Mouse (Mus musculus) small intestine, adult 2 months (tissue): ENCODE measurements around the gene Eri3. TPM values are rescaled to one million over a fixed set of nuclear protein-coding genes. Genes with fewer than 3 reads are reported as not detected.

Experiments used
- H3K27ac ChIP-seq: fragments of 200-500 bp; 2 replicates; pipeline ENCODE4 v1.5.1; 2012; ENCODE audit warnings: low read depth, low read length, control low read depth, inconsistent platforms; ENCODE audit not compliant: insufficient read depth
- H3K27me3 ChIP-seq: fragments of 200-500 bp; 2 replicates; pipeline ENCODE4 v1.6.1; 2012; ENCODE audit warnings: mild to moderate bottlenecking, moderate library complexity, low read length, inconsistent platforms; ENCODE audit not compliant: control insufficient read depth, insufficient read depth
- H3K36me3 ChIP-seq: fragments of 200-500 bp; 2 replicates; pipeline ENCODE4 v1.6.1; 2012; ENCODE audit warnings: mild to moderate bottlenecking, low read length, control low read depth, inconsistent platforms; ENCODE audit not compliant: control insufficient read depth, insufficient read depth
- H3K4me1 ChIP-seq: fragments of 200-500 bp; 2 replicates; pipeline ENCODE4 v1.6.1; 2012; ENCODE audit warnings: low read length, inconsistent platforms, mixed read lengths; ENCODE audit not compliant: control insufficient read depth, insufficient read depth, insufficient read length
- H3K4me3 ChIP-seq: fragments of 200-500 bp; 2 replicates; pipeline ENCODE4 v1.5.1; 2012; ENCODE audit warnings: low read depth, mild to moderate bottlenecking, control low read depth, inconsistent platforms, low read length, moderate library complexity
- CTCF ChIP-seq: fragments of 200-500 bp; IDR thresholded peaks from 2 replicates; pipeline ENCODE4 v1.5.1; 2012; ENCODE audit warnings: low read depth, mild to moderate bottlenecking, control low read depth, inconsistent platforms, low read length, moderate library complexity, mixed read lengths; ENCODE audit not compliant: insufficient replicate concordance, insufficient read length; ENCODE audit errors: extremely low read depth
- POLR2A ChIP-seq: fragments of 200-500 bp; IDR thresholded peaks from 2 replicates; pipeline ENCODE4 v1.6.1; 2012; ENCODE audit warnings: low read depth, mild to moderate bottlenecking, control low read depth, inconsistent platforms, low read length, moderate library complexity
- WGBS: fragments of 180-500 bp; shearing (Covaris S2); methylation state at CpG from one replicate; pipeline ENCODE4 v1.1.7; 2018; 5-methylcytosine and 5-hydroxymethylcytosine counted together
- polyA plus RNA-seq: library from polyadenylated mRNA; depleted of rRNA; stranded (reverse); fragments of >200 nt; gene quantifications from 2 replicates; pipeline ENCODE4 v1.2.3, GENCODE M21; 2012

Eri3 gene
- polyA plus RNA-seq, 1 experiment = 59.2 TPM

GRCm38 (mm10) chr4:117581626-117582025 lies 31.5 kb downstream of the Eri3 start:
- Histone ChIP-seq H3K27me3 (no peaks in the 10 kb centered on the region), H3K4me3 (no peak overlapping the region), H3K4me1 (peaks cover 5% of the 10 kb centered on the region), H3K36me3 (peaks cover 19% of the 10 kb centered on the region), H3K27ac (no peak overlapping the region)
- TF ChIP-seq POLR2A (no peak), CTCF (no peak)
- 87% methylated on average over 9 of the region's 9 CpGs for WGBS

- no peak overlapping the region for H3K4me3 ChIP-seq
- no peak for TF ChIP-seq CTCF
- TF ChIP-seq POLR2A = no peak
- peaks cover 23% of the 10 kb centered on the region for H3K36me3 ChIP-seq
- 47% methylated on average over 2 of the region's 2 CpGs for WGBS
- no peak overlapping the region for H3K27ac ChIP-seq
- no peaks in the 10 kb centered on the region for H3K27me3 ChIP-seq
- H3K4me1 ChIP-seq = peaks cover 11% of the 10 kb centered on the region
These were observed 35.8 kb downstream of the Eri3 start for GRCm38 (mm10) chr4:117585995-117586394.

DNA sequence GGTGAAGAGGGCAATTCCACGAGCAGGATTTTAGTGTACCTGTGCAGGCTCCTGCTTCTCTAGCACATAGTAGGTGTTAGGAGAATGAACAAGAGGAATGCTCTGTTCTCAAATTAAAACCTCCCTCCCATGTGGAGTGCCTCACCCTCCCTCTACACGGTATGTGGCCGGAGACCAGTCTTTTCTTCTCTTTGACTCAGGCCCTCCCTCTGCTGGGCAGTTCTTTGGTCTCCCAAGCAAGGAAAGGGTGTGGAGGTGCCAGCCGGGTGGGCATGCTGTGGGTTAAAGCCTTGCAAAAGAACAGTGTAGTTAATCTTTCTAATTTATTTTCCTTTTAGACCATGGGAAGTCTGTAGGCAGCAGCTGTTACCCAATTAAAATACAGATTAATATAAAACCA lies 37.3 kb downstream of the Eri3 start:
- peak; percentile 30; the same call in 1 of the 2 replicates for TF ChIP-seq CTCF
- no peak for TF ChIP-seq POLR2A
- Histone ChIP-seq H3K27ac (no peak overlapping the region), H3K4me3 (no peak overlapping the region), H3K27me3 (no peaks in the 10 kb centered on the region), H3K36me3 (peaks cover 26% of the 10 kb centered on the region), H3K4me1 (peaks cover 11% of the 10 kb centered on the region)
- 58% methylated on average over 4 of the region's 4 CpGs for WGBS

DNA sequence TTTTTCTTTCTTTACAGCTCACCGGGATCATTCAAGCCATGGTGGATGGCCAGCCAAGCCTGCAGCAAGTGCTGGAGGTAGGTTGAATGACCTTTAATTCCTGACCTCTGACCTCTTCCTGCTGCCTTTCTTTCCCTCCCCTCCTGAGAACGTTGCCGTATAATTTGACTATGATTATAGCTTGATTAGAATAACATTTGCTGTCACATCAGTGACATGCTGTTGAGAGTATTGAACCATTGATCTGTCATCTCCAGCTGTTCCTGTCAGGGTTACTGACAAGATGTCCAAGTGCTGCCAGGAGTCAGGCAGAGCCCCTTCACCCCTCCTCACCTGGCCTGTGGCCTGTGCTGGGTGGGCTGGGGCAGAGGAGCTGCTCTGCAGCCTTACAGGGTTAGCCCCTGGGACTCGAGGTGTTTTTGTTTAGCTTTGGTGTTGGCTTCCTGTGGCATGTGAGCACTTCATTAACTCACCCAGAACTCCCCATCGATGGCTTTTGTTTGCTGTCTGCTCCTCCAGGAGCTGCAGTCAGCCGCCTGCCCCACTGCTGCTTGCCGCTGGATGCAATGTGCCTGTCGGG lies 39.0 kb downstream of the Eri3 start:
- Histone ChIP-seq H3K4me1 (peaks cover 11% of the 10 kb centered on the region), H3K4me3 (no peak overlapping the region), H3K27ac (no peak overlapping the region), H3K36me3 (peaks cover 22% of the 10 kb centered on the region), H3K27me3 (no peaks in the 10 kb centered on the region)
- TF ChIP-seq CTCF (no peak), POLR2A (no peak)
- 46% methylated on average over 8 of the region's 8 CpGs for WGBS

DNA sequence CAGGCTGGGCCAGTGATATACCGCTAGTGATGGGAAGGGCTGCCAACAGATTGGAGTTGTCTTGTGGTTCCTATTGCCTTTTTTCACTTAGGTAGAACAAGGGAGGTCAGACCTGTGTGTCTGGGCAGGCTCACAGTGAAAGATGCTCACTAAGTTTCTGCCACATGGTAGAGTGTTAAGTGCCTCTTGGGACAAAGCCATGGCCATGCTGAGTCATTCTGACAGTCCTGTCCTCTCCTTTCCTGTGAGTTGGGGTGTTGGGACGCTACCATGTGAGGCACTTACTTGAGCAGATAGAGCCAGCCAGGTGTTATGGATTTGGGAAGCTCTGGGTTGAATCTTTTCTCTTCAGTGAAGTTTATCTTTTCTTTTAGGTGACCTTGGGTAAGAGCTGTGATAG lies 40.6 kb downstream of the Eri3 start:
- 90% methylated on average over 2 of the region's 2 CpGs for WGBS
- Histone ChIP-seq H3K36me3 (peaks cover 18% of the 10 kb centered on the region), H3K4me3 (no peak overlapping the region), H3K4me1 (peaks cover 11% of the 10 kb centered on the region), H3K27ac (no peak overlapping the region), H3K27me3 (no peaks in the 10 kb centered on the region)
- TF ChIP-seq CTCF = no peak
- TF ChIP-seq POLR2A = no peak

DNA sequence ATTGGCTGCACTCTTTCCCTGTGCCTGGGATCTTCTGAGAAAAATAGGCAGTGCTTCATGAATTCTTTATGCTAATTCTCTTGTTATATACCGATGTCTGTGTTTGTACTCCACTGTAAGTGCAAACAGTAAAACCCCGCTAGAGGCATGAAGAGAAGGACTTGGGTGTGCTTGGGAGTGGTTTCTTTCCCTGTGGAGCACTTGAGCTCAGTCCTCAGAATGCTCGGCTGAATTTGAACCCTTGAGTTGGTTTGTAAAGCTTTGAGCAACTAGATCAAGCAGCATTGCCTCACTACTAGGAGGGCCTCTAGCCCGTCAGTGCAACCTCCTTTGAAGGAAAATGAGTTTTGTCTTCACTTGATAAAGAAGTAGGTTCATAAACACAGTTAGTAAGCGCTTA lies 42.0 kb downstream of the Eri3 start:
- TF ChIP-seq CTCF (no peak), POLR2A (no peak)
- Histone ChIP-seq H3K36me3 (peaks cover 20% of the 10 kb centered on the region), H3K4me1 (peaks cover 3% of the 10 kb centered on the region; the same call in 1 of the 2 replicates), H3K27me3 (no peaks in the 10 kb centered on the region), H3K4me3 (no peak overlapping the region), H3K27ac (no peak overlapping the region)
- WGBS = 92% methylated on average over 5 of the region's 5 CpGs

DNA sequence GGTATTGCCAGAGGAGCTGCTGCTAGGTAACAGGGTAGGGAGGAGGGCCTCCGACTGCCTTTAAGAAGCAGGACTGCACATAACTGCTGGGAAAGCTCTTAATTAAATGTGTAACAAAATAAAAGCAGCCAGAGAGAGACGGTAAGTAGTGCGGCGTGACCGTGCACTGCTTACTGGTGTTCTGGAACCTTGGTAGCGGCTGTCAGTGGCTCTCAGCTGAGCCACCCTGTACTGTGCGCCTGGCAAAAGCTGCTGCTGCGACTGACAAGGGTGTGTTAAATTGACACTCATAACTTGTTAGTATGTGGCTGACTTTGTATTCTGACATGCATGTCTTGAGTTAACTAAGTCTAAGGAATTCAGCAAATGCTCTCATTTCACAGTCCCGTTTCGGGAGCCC lies 45.1 kb downstream of the Eri3 start:
- Histone ChIP-seq H3K36me3 (peaks cover 30% of the 10 kb centered on the region), H3K4me1 (no peaks in the 10 kb centered on the region), H3K4me3 (no peak overlapping the region), H3K27me3 (no peaks in the 10 kb centered on the region), H3K27ac (no peak overlapping the region)
- WGBS = 93% methylated on average over 10 of the region's 10 CpGs
- TF ChIP-seq POLR2A (no peak), CTCF (no peak)
